Mouse (Mus musculus) hindbrain, embryonic 15.5 days (tissue): ENCODE data around the gene Pnkd. TPM values are rescaled to one million over a fixed set of nuclear protein-coding genes. Genes with fewer than 3 reads are reported as not detected.
A peak's percentile ranks its signal among the peaks of the same experiment; 100 is the strongest.
"Not testable (repeated sequence)": the region's sequence is repeated elsewhere in the genome, so short reads cannot be mapped to it uniquely, and the experiment has no call there.

Experiments
- ATAC-seq: fragments of 200-750 bp; cut with Nextera tagmentation; 2 replicates; pipeline ENCODE4 v1.8.0; 2017; ENCODE audit warnings: low read depth, moderate number of reproducible peaks, moderate TSS enrichment; ENCODE audit not compliant: low FRiP score
- H3K27ac ChIP-seq: fragments of 300-500 bp; sonication (generic); replicated peaks from 2 replicates; pipeline ENCODE4 v1.5.1; 2015; ENCODE audit warnings: mild to moderate bottlenecking, inconsistent platforms
- H3K27me3 ChIP-seq: fragments of 300-500 bp; sonication (generic); 2 replicates; pipeline ENCODE4 v1.6.1; 2015; ENCODE audit warnings: control low read depth, inconsistent platforms
- H3K36me3 ChIP-seq: fragments of 300-500 bp; sonication (generic); 2 replicates; pipeline ENCODE4 v1.6.1; 2015; ENCODE audit warnings: control low read depth, inconsistent platforms
- H3K4me1 ChIP-seq: fragments of 300-500 bp; sonication (generic); replicated peaks from 2 replicates; pipeline ENCODE4 v1.6.1; 2015; ENCODE audit warnings: control low read depth, inconsistent platforms
- H3K4me2 ChIP-seq: fragments of 300-500 bp; sonication (generic); 2 replicates; pipeline ENCODE4 v1.6.1; 2015; ENCODE audit warnings: moderate library complexity, mild to moderate bottlenecking, inconsistent platforms
- H3K4me3 ChIP-seq: fragments of 300-500 bp; sonication (generic); 2 replicates; pipeline ENCODE4 v1.5.1; 2015; ENCODE audit warnings: mild to moderate bottlenecking, inconsistent platforms
- H3K9ac ChIP-seq: fragments of 300-500 bp; sonication (generic); 2 replicates; pipeline ENCODE4 v1.6.1; 2015; ENCODE audit warnings: inconsistent platforms
- H3K9me3 ChIP-seq: fragments of 300-500 bp; sonication (generic); 2 replicates; pipeline ENCODE4 v1.6.1; 2016; ENCODE audit warnings: control low read depth, inconsistent platforms
- WGBS: fragments of 180-500 bp; shearing (Covaris S2); methylation state at CpG from one replicate; pipeline ENCODE4 v1.1.7; 2015; 5-methylcytosine and 5-hydroxymethylcytosine counted together
- microRNA counts: library from miRNA; unstranded; fragments of <30 nt; microRNA quantifications from one replicate; lab custom pipeline; 2016
- microRNA-seq: library from miRNA; unstranded; fragments of <30 nt; microRNA quantifications from one replicate; pipeline ENCODE4, GENCODE M21; 2016
- polyA plus RNA-seq: library from polyadenylated mRNA; unstranded; fragments of >200 nt; fragmentation: Nextera tagmentation; extraction: Ambion mirVana; gene quantifications from 2 replicates; pipeline ENCODE4 v1.2.1, GENCODE M21; 2015

Pnkd gene
- polyA plus RNA-seq, 1 experiment from 2014 or later, result 144 TPM

GRCm38 (mm10) chr1:74396456-74397222 is 111.9 kb downstream of the Pnkd start:
- H3K27ac ChIP-seq, result peak overlapping the region; percentile 62; the same call in 1 of the 2 replicates

GRCm38 (mm10) chr1:74397268-74397918 is 112.7 kb downstream of the Pnkd start:
- ATAC-seq, result peak; percentile 87
- H3K36me3 ChIP-seq, result peaks cover 4% of the 10 kb centered on the region; the same call in 1 of the 2 replicates
- no peaks in the 10 kb centered on the region for H3K9me3 ChIP-seq
- 0% methylated on average over 37 of the region's 41 CpGs for WGBS
- peak overlapping the region; percentile 62 for H3K27ac ChIP-seq
- peaks cover 28% of the 10 kb centered on the region for H3K4me1 ChIP-seq
- peak overlapping the region; percentile 48 for H3K9ac ChIP-seq
- no peaks in the 10 kb centered on the region for H3K27me3 ChIP-seq
- peak overlapping the region; percentile 55 for H3K4me3 ChIP-seq
- peak overlapping the region; percentile 96 for H3K4me2 ChIP-seq

More at GRCm38 (mm10) chr1:74396456-74397222, 111.9 kb downstream of the Pnkd start:
- peak overlapping the region; percentile 96 for H3K4me2 ChIP-seq
- H3K4me1 ChIP-seq, result peaks cover 34% of the 10 kb centered on the region
- peak overlapping the region; percentile 55 for H3K4me3 ChIP-seq
- not testable (repeated sequence) for ATAC-seq, H3K36me3 ChIP-seq, H3K27me3 ChIP-seq, H3K9me3 ChIP-seq
- WGBS, result 11% methylated on average over 12 of the region's 12 CpGs
- peak overlapping the region; percentile 48; the same call in 1 of the 2 replicates for H3K9ac ChIP-seq

GRCm38 (mm10) chr1:74397919-74398451 is 113.3 kb downstream of the Pnkd start:
- Histone ChIP-seq H3K4me2 (peak overlapping the region; percentile 96), H3K27ac (peak overlapping the region; percentile 62), H3K27me3 (no peaks in the 10 kb centered on the region), H3K9me3 (no peaks in the 10 kb centered on the region), H3K4me1 (peaks cover 23% of the 10 kb centered on the region), H3K9ac (peak overlapping the region; percentile 48; the same call in 1 of the 2 replicates), H3K4me3 (peak overlapping the region; percentile 55), H3K36me3 (peaks cover 4% of the 10 kb centered on the region; the same call in 1 of the 2 replicates)
- 6% methylated on average over 11 of the region's 11 CpGs for WGBS
- no peak for ATAC-seq

GRCm38 (mm10) chr1:74400531-74400930 is 115.8 kb downstream of the Pnkd start:
- Histone ChIP-seq H3K9me3 (no peaks in the 10 kb centered on the region), H3K27ac (no peak overlapping the region), H3K4me3 (no peak overlapping the region), H3K4me2 (no peak overlapping the region), H3K9ac (no peak overlapping the region), H3K4me1 (peaks cover 18% of the 10 kb centered on the region; the same call in 1 of the 2 replicates), H3K36me3 (no peaks in the 10 kb centered on the region), H3K27me3 (no peaks in the 10 kb centered on the region)
- no peak for ATAC-seq
- 81% methylated on average over 3 of the region's 3 CpGs for WGBS

- no peak overlapping the region for H3K27ac ChIP-seq
- peaks cover 18% of the 10 kb centered on the region; the same call in 1 of the 2 replicates for H3K4me1 ChIP-seq
- no peak overlapping the region for H3K4me3 ChIP-seq
- H3K4me2 ChIP-seq, result no peak overlapping the region
- ATAC-seq, result no peak
- no peaks in the 10 kb centered on the region for H3K9me3 ChIP-seq
- no peaks in the 10 kb centered on the region for H3K36me3 ChIP-seq
- WGBS, result 61% methylated on average over 16 of the region's 16 CpGs
- H3K9ac ChIP-seq, result no peak overlapping the region
- no peaks in the 10 kb centered on the region for H3K27me3 ChIP-seq
These were observed 116.4 kb downstream of the Pnkd start for GRCm38 (mm10) chr1:74401015-74401702.

MicroRNA genes within 50 kb of the gene (microRNA counts, 519-probe panel; counts per million panel counts)
- microRNA mmu-miR-26b (lab: Ali Mortazavi, UCI), result 3,179 counts per million, percentile 63 among the panel's probes with 10 or more counts

Small RNA genes lying within 50 kb of the gene (microRNA-seq; reads per million reads assigned to microRNA genes)
- 16,036 reads per million, percentile 97 among the genes with 10 or more reads in this experiment for gene Mir26b

Other genes starting within 250 kb of the Pnkd start
- gene Tns1, start 160.5 kb upstream of the Pnkd start, polyA plus RNA-seq, result 13.5 and 14.0 TPM in 2 replicates
- gene Rufy4, start 159.4 kb upstream of the Pnkd start, polyA plus RNA-seq, result 0.24 and 0.30 TPM in 2 replicates
- gene Cxcr2, start 130.9 kb upstream of the Pnkd start, polyA plus RNA-seq, result 0.05 and 0.12 TPM in 2 replicates
- not detected in 2 replicates for gene Cxcr1, start 90.3 kb upstream of the Pnkd start, polyA plus RNA-seq
- 381 and 397 TPM in 2 replicates for gene Arpc2, start 48.8 kb upstream of the Pnkd start, polyA plus RNA-seq
- gene Gpbar1, start 6.4 kb upstream of the Pnkd start, polyA plus RNA-seq, result not detected in 2 replicates
- gene Aamp, start 192 bp upstream of the Pnkd start, polyA plus RNA-seq, result 212 and 217 TPM in 2 replicates
- gene Tmbim1, start 20.7 kb downstream of the Pnkd start, polyA plus RNA-seq, result 11.1 and 11.5 TPM in 2 replicates
- gene Catip, start 77.2 kb downstream of the Pnkd start, polyA plus RNA-seq, result 1.1 and 2.4 TPM in 2 replicates
- gene Slc11a1, start 90.3 kb downstream of the Pnkd start, polyA plus RNA-seq, result 2.9 and 3.4 TPM in 2 replicates
- 19.3 and 19.5 TPM in 2 replicates for gene Ctdsp1, start 106.6 kb downstream of the Pnkd start, polyA plus RNA-seq
- gene Vil1, start 124.4 kb downstream of the Pnkd start, polyA plus RNA-seq, result 0.12 and 0.24 TPM in 2 replicates
- gene Cnot9, start 221.1 kb downstream of the Pnkd start, polyA plus RNA-seq, result 48.7 and 51.1 TPM in 2 replicates